Mouse (Mus musculus) megakaryocyte-erythroid progenitor cell, adult 5-6 weeks (primary cell): Measurements from ENCODE around the gene B4galnt1. TPM values are rescaled to one million over a fixed set of nuclear protein-coding genes. Genes with fewer than 3 reads are reported as not detected.
"Not testable (repeated sequence)": the region's sequence is repeated elsewhere in the genome, so short reads cannot be mapped to it uniquely, and the experiment has no call there.

Source experiments
- ATAC-seq: replicated peaks from 2 replicates; pipeline ENCODE4 v1.8.0; 2016; ENCODE audit warnings: mild to moderate bottlenecking, inconsistent platforms; ENCODE audit not compliant: severe bottlenecking, poor library complexity, low FRiP score, low TSS enrichment
- total RNA-seq, 2 experiments: library from RNA; stranded (forward) in 1 of 2; stranded (reverse) in 1 of 2; fragments of 200-1000, 215-1000 nt in 1 of 2; fragments of >200 nt in 1 of 2; fragmentation: Nextera tagmentation in 1 of 2; gene quantifications; 2 replicates each; pipeline ENCODE4 v1.2.3; 2014 to 2017

B4galnt1 gene
- total RNA-seq, 2 experiments from 2014 or later, result 23.3 to 84.7 TPM

- ATAC-seq, result no peak
These were observed 26.5 kb upstream of the B4galnt1 start for GRCm38 (mm10) chr10:127138328-127139141.

- peak; percentile 47 for ATAC-seq
These were observed 24.1 kb upstream of the B4galnt1 start for GRCm38 (mm10) chr10:127140971-127141370.

DNA sequence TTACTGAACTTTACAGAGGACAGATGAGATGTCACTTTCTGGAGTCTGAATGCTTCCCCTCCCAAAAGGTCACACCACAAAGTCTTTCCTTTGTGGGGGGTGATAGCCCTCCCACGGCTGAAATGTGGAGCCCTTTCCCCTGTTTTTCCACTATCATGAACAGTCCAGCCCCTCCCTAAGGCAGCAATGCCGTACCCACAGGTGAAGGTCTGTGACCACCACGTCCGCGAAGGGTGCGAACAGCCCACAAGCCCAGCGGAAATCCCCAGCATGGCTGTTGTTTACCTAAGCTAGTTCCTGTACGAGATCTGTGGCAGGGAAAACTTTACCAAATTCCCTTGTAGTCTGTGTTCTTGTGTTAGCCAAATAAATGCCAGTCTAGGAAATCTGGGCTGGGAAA, 23.5 kb upstream of the B4galnt1 start:
- ATAC-seq, result no peak

DNA sequence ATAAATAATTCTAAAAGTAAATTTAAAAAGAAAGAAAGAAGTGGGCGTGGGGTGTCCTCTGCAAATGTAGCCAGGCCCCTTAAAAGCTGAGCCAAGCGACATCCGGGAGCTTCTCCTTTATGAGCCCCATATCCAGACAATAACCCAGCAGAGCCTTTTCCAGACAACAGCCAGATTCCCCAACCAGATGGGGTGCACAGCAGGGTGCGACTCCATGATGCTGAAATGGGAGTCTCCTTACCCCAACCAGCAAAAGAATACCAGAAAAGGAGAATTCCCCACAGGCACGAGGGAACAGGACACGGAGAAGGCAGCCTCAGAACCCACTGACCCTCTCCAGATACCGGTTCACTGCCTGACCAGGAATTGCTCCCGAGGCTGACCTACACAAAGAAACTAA, 21.8 kb upstream of the B4galnt1 start:
- ATAC-seq, result no peak

GRCm38 (mm10) chr10:127144536-127144935, 20.5 kb upstream of the B4galnt1 start:
- ATAC-seq, result no peak

DNA sequence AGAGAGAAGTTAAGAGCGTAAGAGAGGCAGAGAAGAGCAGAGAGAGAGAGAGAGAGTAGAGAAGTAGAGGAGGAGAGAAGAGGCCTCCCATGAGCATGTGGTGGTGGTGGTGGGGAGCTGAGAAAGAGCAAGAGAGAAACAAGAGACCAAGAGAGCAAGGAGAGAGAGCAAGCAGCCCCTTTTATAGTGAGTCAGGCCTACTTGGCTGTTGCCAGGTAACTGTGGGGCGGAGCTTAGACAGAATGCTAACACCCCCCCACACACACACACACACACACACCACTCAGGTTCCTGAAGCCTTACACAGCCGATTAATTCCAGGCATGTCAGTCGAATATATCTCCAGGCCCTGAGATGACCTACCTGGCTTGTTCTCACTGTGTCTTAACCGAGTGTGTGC, 19.7 kb upstream of the B4galnt1 start:
- ATAC-seq, result no peak

- ATAC-seq, result no peak
These were observed 17.9 kb upstream of the B4galnt1 start for GRCm38 (mm10) chr10:127147135-127147534.

- ATAC-seq, result no peak
These were observed 14.6 kb upstream of the B4galnt1 start for GRCm38 (mm10) chr10:127150471-127150872.

- ATAC-seq, result not testable (repeated sequence)
These were observed 13.8 kb upstream of the B4galnt1 start for GRCm38 (mm10) chr10:127151233-127151632.

- not testable (repeated sequence) for ATAC-seq
These were observed 12.5 kb upstream of the B4galnt1 start for GRCm38 (mm10) chr10:127152556-127152955.

DNA sequence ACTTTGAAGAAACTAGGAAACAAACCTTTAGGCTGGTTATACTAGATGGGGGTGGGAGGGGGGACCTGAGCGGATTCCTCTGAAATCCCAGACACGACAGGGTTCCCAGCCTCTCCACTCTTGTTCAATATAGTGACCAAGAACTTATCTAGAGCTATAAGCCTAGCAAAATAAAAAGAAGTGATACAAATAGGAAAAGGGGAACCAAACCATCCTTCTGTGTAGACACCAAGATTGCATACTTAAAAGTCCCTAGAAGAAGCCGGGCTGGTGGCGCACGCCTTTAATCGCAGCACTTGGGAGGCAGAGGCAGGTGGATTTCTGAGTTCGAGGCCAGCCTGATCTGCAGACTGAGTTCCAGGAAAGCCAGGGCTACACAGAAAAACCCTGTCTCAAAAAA, 11.7 kb upstream of the B4galnt1 start:
- ATAC-seq, result no peak

GRCm38 (mm10) chr10:127154241-127154640, 10.8 kb upstream of the B4galnt1 start:
- no peak for ATAC-seq

- no peak for ATAC-seq
These were observed 10.4 kb upstream of the B4galnt1 start for GRCm38 (mm10) chr10:127154652-127155051.

DNA sequence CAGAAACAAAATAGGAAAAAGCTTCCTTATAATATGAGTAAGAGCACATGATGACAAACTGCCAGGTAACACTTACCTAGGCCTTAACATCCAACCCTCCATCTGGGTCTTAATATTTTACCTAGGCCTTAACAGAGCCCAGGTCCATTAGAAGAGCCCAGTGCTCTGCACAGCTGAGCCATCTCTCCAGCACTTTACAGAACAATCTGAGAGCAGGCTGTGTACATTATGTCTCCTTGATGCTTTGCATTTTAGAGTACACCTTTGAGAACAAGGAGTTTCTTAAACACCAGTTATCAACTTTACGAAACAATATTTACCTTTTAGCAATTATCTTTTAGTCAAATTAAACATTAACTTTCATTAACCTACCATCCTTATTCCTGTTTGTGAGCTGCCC, 8.9 kb upstream of the B4galnt1 start:
- ATAC-seq, result no peak

DNA sequence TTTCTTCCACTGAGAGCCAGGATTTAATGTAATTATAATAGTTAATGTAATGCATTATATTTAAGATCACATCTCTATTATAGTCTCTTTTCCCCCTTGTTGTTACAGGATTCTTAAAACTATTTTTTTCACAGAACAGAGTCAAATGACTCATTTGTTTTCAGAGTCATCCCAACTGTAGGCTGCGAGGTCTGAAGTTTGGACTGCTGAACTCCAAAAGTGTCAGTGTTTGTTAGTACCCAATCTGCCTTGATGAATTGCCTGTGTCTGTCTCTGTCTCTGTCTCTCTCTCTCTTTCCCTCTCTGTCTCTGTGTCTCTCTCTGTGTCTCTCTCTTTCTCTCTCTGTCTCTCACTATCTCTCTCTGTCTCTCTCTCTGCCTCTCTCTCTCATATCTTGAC, 8.5 kb upstream of the B4galnt1 start:
- no peak for ATAC-seq

GRCm38 (mm10) chr10:127158471-127158870, 6.6 kb upstream of the B4galnt1 start:
- ATAC-seq, result peak; percentile 61; the same call in 1 of the 2 replicates

DNA sequence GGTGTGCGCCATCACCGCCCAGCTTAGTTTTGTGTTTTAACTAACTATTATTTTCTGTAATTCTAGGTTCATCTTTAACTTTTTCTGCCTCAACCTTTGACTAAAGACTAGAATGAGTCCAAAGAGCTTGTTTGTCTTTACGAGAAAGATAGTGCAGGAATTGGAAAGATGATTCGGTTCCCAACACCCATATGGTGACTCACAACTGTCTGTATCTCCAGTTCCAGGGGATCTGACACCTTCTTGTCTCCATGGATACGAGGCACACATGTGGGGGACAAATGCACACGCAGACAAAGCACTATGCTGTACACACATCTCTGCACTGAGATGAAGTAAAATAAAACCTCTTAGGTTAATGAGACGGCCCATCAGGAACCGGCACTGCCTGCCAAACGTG, 4.9 kb upstream of the B4galnt1 start:
- no peak for ATAC-seq

GRCm38 (mm10) chr10:127160728-127161127, 4.3 kb upstream of the B4galnt1 start:
- ATAC-seq, result no peak

- not testable (repeated sequence) for ATAC-seq
These were observed 2.2 kb upstream of the B4galnt1 start for GRCm38 (mm10) chr10:127162771-127163261.

- no peak for ATAC-seq
These were observed 835 bp upstream of the B4galnt1 start for GRCm38 (mm10) chr10:127164190-127164589.

DNA sequence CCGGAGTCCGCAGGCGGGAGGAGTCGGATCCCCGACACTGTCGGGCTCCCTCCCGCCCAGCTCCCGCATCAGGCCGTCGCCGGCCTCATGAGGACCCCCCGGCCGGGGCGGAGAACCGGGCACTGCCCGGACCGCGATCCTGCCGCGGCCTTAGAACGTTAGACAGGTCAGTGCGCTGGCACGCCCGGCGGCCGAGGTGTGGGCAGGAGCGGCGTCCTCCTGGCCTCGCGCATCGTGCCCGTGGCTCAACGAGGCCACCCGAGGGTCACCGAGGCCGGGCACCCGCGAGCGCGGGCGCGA, 279 bp downstream of the B4galnt1 start:
- ATAC-seq, result no peak
